Mouse (Mus musculus) myocyte (in vitro differentiated cells): Measurements from ENCODE around the gene Fgf9. TPM values are rescaled to one million over a fixed set of nuclear protein-coding genes. Genes with fewer than 3 reads are reported as not detected.

ENCODE experiments used
- H3K27me3 ChIP-seq: one replicate; pipeline ENCODE4 v1.6.1; 2011; ENCODE audit not compliant: control insufficient read depth, insufficient read depth, insufficient read length
- H3K36me3 ChIP-seq: one replicate; pipeline ENCODE4 v1.6.1; 2011; ENCODE audit not compliant: control insufficient read depth, insufficient read depth
- H3K4me2 ChIP-seq: one replicate; pipeline ENCODE4 v1.6.1; 2011; ENCODE audit warnings: low read depth, control low read depth
- H3K4me3 ChIP-seq: one replicate; pipeline ENCODE4 v1.5.1; 2011; ENCODE audit warnings: mild to moderate bottlenecking, control low read depth, moderate library complexity
- H3K79me2 ChIP-seq: one replicate; pipeline ENCODE4 v1.6.1; 2011; ENCODE audit not compliant: control insufficient read depth, insufficient read depth
- H3ac ChIP-seq: one replicate; pipeline ENCODE4 v1.6.1; 2011; ENCODE audit not compliant: control insufficient read depth, insufficient read length
- MAX ChIP-seq: IDR thresholded peaks from one replicate; pipeline ENCODE4 v1.6.1; 2011; ENCODE audit warnings: low read depth, mild to moderate bottlenecking, control low read depth
- MYOD1 ChIP-seq, 3 experiments: IDR thresholded peaks; one replicate each; pipeline ENCODE4 v1.6.1; 2011; ENCODE audit warnings: control low read depth in 2 of 3, low read depth in 2 of 3, mild to moderate bottlenecking in 2 of 3, moderate library complexity in 1 of 3; ENCODE audit not compliant: insufficient read length in 2 of 3, control insufficient read depth in 1 of 3
- MYOG ChIP-seq, 3 experiments: IDR thresholded peaks; one replicate each; pipeline ENCODE4 v1.6.1; 2011; ENCODE audit warnings: control low read depth in 2 of 3, low read depth in 2 of 3, mild to moderate bottlenecking in 2 of 3; ENCODE audit not compliant: insufficient read length in 2 of 3, control insufficient read depth in 1 of 3, insufficient read depth in 1 of 3
- polyA plus RNA-seq: library from polyadenylated mRNA; unstranded; fragments of >200 nt; fragmentation: generic; extraction: Trizol; gene quantifications from one replicate; pipeline ENCODE4 v1.2.1, GENCODE M21; 2012; ENCODE audit warnings: missing spikeins

Gene Fgf9
- polyA plus RNA-seq, 1 experiment = 6.0 TPM

- H3K27me3 ChIP-seq = no peaks in the 10 kb centered on the region
- H3K4me3 ChIP-seq = no peak overlapping the region
- no peaks in the 10 kb centered on the region for H3K36me3 ChIP-seq
- H3K4me2 ChIP-seq = no peak overlapping the region
- TF ChIP-seq MYOG (IDR thresholded peaks at IDR 0.05; ENCODE audit: control insufficient read depth in 1 of 3, insufficient read depth in 1 of 3, insufficient read length in 2 of 3, low read depth in 2 of 3) = no peak
- no peak for TF ChIP-seq MYOD1 (IDR thresholded peaks at IDR 0.05; ENCODE audit: control insufficient read depth in 1 of 3, insufficient read length in 2 of 3, low read depth in 2 of 3)
- TF ChIP-seq MAX = no peak
- H3K79me2 ChIP-seq = no peaks in the 10 kb centered on the region
- no peak overlapping the region for H3ac ChIP-seq
Measured at GRCm38 (mm10) chr14:58160624-58161023, 90.3 kb downstream of the Fgf9 start.

Other genes with a start within 250 kb of the Fgf9 start
- gene Ska3, start 244.4 kb upstream of the Fgf9 start, polyA plus RNA-seq = 3.8 TPM
- 133 TPM for gene Mrpl57, start 244.3 kb upstream of the Fgf9 start, polyA plus RNA-seq
- 9.6 TPM for gene Zdhhc20, start 180.3 kb upstream of the Fgf9 start, polyA plus RNA-seq
- 48.2 TPM for gene Micu2, start 71.3 kb upstream of the Fgf9 start, polyA plus RNA-seq